Mouse (Mus musculus): ENCODE data around the gene Bean1. TPM values are rescaled to one million over a fixed set of nuclear protein-coding genes. Genes with fewer than 3 reads are reported as not detected.
A peak's percentile ranks its signal among the peaks of the same experiment; 100 is the strongest.

Bean1 gene
- polyA plus RNA-seq, 1 experiment from 2014 or later = 2.1 TPM

GRCm38 (mm10) chr8:104201622-104202021, 31.4 kb downstream of the Bean1 start:
- ATAC-seq (replicated peaks; ENCODE audit: low FRiP score, low read depth) = no peak
- no peaks in the 10 kb centered on the region for H3K27me3 ChIP-seq (ENCODE audit: insufficient read depth, low read length)
- H3K27ac ChIP-seq = no peak overlapping the region
- no peak overlapping the region for H3K9ac ChIP-seq (ENCODE audit: low read depth, low read length)
- 75% methylated on average over 3 of the region's 3 CpGs for WGBS
- no peak overlapping the region for H3K4me2 ChIP-seq (ENCODE audit: low read length)
- H3K4me3 ChIP-seq (replicated peaks; ENCODE audit: low read depth, low read length) = no peak overlapping the region
- no peaks in the 10 kb centered on the region for H3K4me1 ChIP-seq (replicated peaks; ENCODE audit: insufficient read depth, low read length)
- no peaks in the 10 kb centered on the region for H3K9me3 ChIP-seq (replicated peaks; ENCODE audit: low read length)
- H3K36me3 ChIP-seq (ENCODE audit: insufficient read depth, low read length) = no peaks in the 10 kb centered on the region
- no peak for DNase-seq (ENCODE audit: low spot score)
- no peak for TF ChIP-seq CTCF (IDR thresholded peaks at IDR 0.05; ENCODE audit: low read depth)

DNA sequence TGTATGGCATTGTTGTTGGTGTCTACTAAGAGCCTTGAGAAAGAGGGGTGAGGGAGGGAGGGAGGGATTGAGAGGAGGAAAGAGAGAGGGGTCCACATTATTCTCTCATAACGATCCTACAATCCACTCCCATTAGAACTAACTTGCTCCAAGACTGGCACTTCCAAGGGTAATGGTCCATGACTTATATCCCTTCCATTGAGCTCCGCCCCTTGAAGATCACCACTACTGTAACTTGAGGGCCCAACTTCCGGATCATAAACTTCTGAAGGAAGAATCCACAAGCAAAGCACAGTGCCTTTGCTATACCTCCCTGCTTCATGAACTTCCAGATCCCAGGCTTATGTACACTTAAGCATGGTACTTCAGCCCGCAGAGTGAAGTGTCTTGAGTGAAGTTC, 32.1 kb downstream of the Bean1 start:
- Histone ChIP-seq H3K36me3 (ENCODE audit: insufficient read depth, low read length) (no peaks in the 10 kb centered on the region), H3K4me1 (replicated peaks; ENCODE audit: insufficient read depth, low read length) (no peaks in the 10 kb centered on the region), H3K4me2 (ENCODE audit: low read length) (no peak overlapping the region), H3K4me3 (replicated peaks; ENCODE audit: low read depth, low read length) (no peak overlapping the region), H3K27me3 (ENCODE audit: insufficient read depth, low read length) (no peaks in the 10 kb centered on the region), H3K27ac (no peak overlapping the region), H3K9me3 (replicated peaks; ENCODE audit: low read length) (no peaks in the 10 kb centered on the region), H3K9ac (ENCODE audit: low read depth, low read length) (no peak overlapping the region)
- 36% methylated on average over 4 of the region's 4 CpGs for WGBS
- ATAC-seq (replicated peaks; ENCODE audit: low FRiP score, low read depth) = peak; percentile 78
- DNase-seq (ENCODE audit: low spot score) = peak; percentile 76
- no peak for TF ChIP-seq CTCF (IDR thresholded peaks at IDR 0.05; ENCODE audit: low read depth)

DNA sequence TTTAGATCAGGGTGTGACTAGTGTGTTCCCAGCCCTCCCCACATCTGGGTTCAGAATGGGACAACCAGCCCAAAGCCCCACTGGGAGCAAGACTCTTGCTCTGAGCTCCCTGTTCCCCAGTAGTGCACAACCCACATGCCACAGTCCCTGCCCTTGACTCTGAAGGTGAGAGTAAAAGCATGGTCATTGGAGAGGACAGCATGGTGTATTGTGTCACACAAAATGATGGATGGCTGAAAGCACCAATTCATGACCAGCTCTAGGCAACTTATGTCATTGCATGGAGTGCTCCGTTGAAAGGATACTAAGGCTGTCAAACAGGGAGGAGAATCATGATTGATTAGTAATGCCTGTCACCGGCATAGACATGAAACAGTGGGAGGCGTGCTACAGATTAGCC, 35.0 kb downstream of the Bean1 start:
- no peak for ATAC-seq (replicated peaks; ENCODE audit: low FRiP score, low read depth)

DNA sequence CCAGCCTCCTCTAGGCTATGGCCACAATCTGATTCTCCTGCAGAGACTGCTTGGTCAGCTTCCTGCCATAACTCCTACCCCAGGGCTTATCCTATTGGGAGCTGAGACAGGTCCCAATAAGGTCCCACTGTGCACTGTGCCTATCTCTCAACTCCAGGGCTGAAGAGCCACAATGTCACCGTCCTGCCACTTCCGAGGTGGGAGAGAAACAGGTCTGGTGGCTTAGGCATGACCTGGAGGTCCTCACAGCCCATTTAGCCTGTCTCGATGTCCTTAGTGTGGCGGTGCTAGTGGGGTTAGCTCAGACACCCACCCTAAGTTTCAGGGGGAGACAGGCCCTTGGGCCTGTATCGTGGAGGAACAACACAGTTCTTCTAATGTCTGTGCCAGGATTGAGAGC, 47.4 kb downstream of the Bean1 start:
- Histone ChIP-seq H3K9ac (ENCODE audit: low read depth, low read length) (no peak overlapping the region), H3K4me1 (replicated peaks; ENCODE audit: insufficient read depth, low read length) (no peaks in the 10 kb centered on the region), H3K27me3 (ENCODE audit: insufficient read depth, low read length) (no peaks in the 10 kb centered on the region), H3K9me3 (replicated peaks; ENCODE audit: low read length) (no peaks in the 10 kb centered on the region), H3K27ac (no peak overlapping the region), H3K4me3 (replicated peaks; ENCODE audit: low read depth, low read length) (no peak overlapping the region), H3K36me3 (ENCODE audit: insufficient read depth, low read length) (no peaks in the 10 kb centered on the region), H3K4me2 (ENCODE audit: low read length) (no peak overlapping the region)
- TF ChIP-seq CTCF (IDR thresholded peaks at IDR 0.05; ENCODE audit: low read depth) = no peak
- DNase-seq (ENCODE audit: low spot score) (no peak), ATAC-seq (replicated peaks; ENCODE audit: low FRiP score, low read depth) (no peak)
- WGBS = 88% methylated on average over 5 of the region's 5 CpGs

More for the DNA sequence above, 35.0 kb downstream of the Bean1 start:
- TF ChIP-seq CTCF (IDR thresholded peaks at IDR 0.05; ENCODE audit: low read depth) = no peak
- H3K4me2 ChIP-seq (ENCODE audit: low read length) = no peak overlapping the region
- DNase-seq (ENCODE audit: low spot score) = no peak
- 60% methylated on average over 3 of the region's 3 CpGs for WGBS
- H3K27me3 ChIP-seq (ENCODE audit: insufficient read depth, low read length) = no peaks in the 10 kb centered on the region
- H3K27ac ChIP-seq = no peak overlapping the region
- no peak overlapping the region for H3K9ac ChIP-seq (ENCODE audit: low read depth, low read length)
- no peaks in the 10 kb centered on the region for H3K4me1 ChIP-seq (replicated peaks; ENCODE audit: insufficient read depth, low read length)
- no peaks in the 10 kb centered on the region for H3K36me3 ChIP-seq (ENCODE audit: insufficient read depth, low read length)
- no peak overlapping the region for H3K4me3 ChIP-seq (replicated peaks; ENCODE audit: low read depth, low read length)
- H3K9me3 ChIP-seq (replicated peaks; ENCODE audit: low read length) = no peaks in the 10 kb centered on the region

- no peak overlapping the region for H3K9ac ChIP-seq (ENCODE audit: low read depth, low read length)
- no peak overlapping the region for H3K4me3 ChIP-seq (replicated peaks; ENCODE audit: low read depth, low read length)
- H3K4me1 ChIP-seq (replicated peaks; ENCODE audit: insufficient read depth, low read length) = no peaks in the 10 kb centered on the region
- H3K4me2 ChIP-seq (ENCODE audit: low read length) = no peak overlapping the region
- no peak overlapping the region for H3K27ac ChIP-seq
- 26% methylated on average over 11 of the region's 11 CpGs for WGBS
- no peak for ATAC-seq (replicated peaks; ENCODE audit: low FRiP score, low read depth)
- DNase-seq (ENCODE audit: low spot score) = peak; percentile 66
- TF ChIP-seq CTCF (IDR thresholded peaks at IDR 0.05; ENCODE audit: low read depth) = peak; percentile 64; the same call in 1 of the 2 replicates
- no peaks in the 10 kb centered on the region for H3K36me3 ChIP-seq (ENCODE audit: insufficient read depth, low read length)
- H3K27me3 ChIP-seq (ENCODE audit: insufficient read depth, low read length) = no peaks in the 10 kb centered on the region
- no peaks in the 10 kb centered on the region for H3K9me3 ChIP-seq (replicated peaks; ENCODE audit: low read length)
Observed at GRCm38 (mm10) chr8:104219079-104219478, 48.8 kb downstream of the Bean1 start.

DNA sequence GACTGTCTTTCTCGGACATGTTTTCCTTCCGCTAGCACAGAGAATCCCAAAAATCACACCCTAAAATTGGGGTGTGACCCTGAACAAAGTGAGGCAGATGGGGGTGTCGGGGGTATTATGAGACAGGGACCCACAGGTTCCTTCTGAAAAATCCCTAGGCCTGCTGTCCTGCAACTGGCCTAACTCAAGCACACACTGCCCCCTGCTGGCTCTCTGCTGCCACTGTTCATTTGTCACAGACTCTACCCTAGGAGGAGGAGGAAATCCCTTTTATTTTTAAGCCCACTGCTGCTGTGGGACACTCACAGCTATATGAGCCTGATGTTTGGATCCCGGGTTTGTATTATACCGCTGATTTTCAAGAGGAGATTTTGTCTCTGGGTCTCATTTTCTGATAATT, 49.6 kb downstream of the Bean1 start:
- peak; percentile 94 for TF ChIP-seq CTCF (IDR thresholded peaks at IDR 0.05; ENCODE audit: low read depth)

GRCm38 (mm10) chr8:104227048-104227447, 56.8 kb downstream of the Bean1 start:
- H3K9me3 ChIP-seq (replicated peaks; ENCODE audit: low read length) = no peaks in the 10 kb centered on the region
- H3K36me3 ChIP-seq (ENCODE audit: insufficient read depth, low read length) = peaks cover 44% of the 10 kb centered on the region
- ATAC-seq (replicated peaks; ENCODE audit: low FRiP score, low read depth) = peak; percentile 58
- H3K27ac ChIP-seq = no peak overlapping the region
- H3K27me3 ChIP-seq (ENCODE audit: insufficient read depth, low read length) = no peaks in the 10 kb centered on the region
- no peak for TF ChIP-seq CTCF (IDR thresholded peaks at IDR 0.05; ENCODE audit: low read depth)
- H3K4me2 ChIP-seq (ENCODE audit: low read length) = no peak overlapping the region
- H3K4me1 ChIP-seq (replicated peaks; ENCODE audit: insufficient read depth, low read length) = no peaks in the 10 kb centered on the region
- no peak overlapping the region for H3K9ac ChIP-seq (ENCODE audit: low read depth, low read length)
- no peak overlapping the region for H3K4me3 ChIP-seq (replicated peaks; ENCODE audit: low read depth, low read length)
- WGBS = 62% methylated on average over 5 of the region's 5 CpGs
- peak; percentile 38 for DNase-seq (ENCODE audit: low spot score)

More for the DNA sequence above, 49.6 kb downstream of the Bean1 start:
- WGBS = 38% methylated on average over 5 of the region's 5 CpGs
- ATAC-seq (replicated peaks; ENCODE audit: low FRiP score, low read depth) (peak; percentile 65; the same call in 1 of the 2 replicates), DNase-seq (ENCODE audit: low spot score) (peak; percentile 87)
- H3K9me3 ChIP-seq (replicated peaks; ENCODE audit: low read length) = no peaks in the 10 kb centered on the region
- no peak overlapping the region for H3K27ac ChIP-seq
- no peak overlapping the region for H3K4me3 ChIP-seq (replicated peaks; ENCODE audit: low read depth, low read length)
- no peak overlapping the region for H3K4me2 ChIP-seq (ENCODE audit: low read length)
- H3K9ac ChIP-seq (ENCODE audit: low read depth, low read length) = no peak overlapping the region
- H3K27me3 ChIP-seq (ENCODE audit: insufficient read depth, low read length) = no peaks in the 10 kb centered on the region
- no peaks in the 10 kb centered on the region for H3K4me1 ChIP-seq (replicated peaks; ENCODE audit: insufficient read depth, low read length)
- no peaks in the 10 kb centered on the region for H3K36me3 ChIP-seq (ENCODE audit: insufficient read depth, low read length)

Measured in kidney, postnatal 0 days (tissue).